Mouse (Mus musculus) ES-Bruce4 (cell line): ENCODE measurements around the gene Trim65. TPM values are rescaled to one million over a fixed set of nuclear protein-coding genes. Genes with fewer than 3 reads are reported as not detected.

Experiments
- H3K27ac ChIP-seq: 2 replicates; pipeline ENCODE4 v1.5.1; 2012; ENCODE audit warnings: low read length, inconsistent platforms; ENCODE audit not compliant: insufficient read depth
- H3K27me3 ChIP-seq: 2 replicates; pipeline ENCODE4 v1.6.1; 2012; ENCODE audit warnings: mild to moderate bottlenecking, low read length, inconsistent platforms; ENCODE audit not compliant: control insufficient read depth, poor library complexity, insufficient read depth, severe bottlenecking
- H3K36me3 ChIP-seq: 2 replicates; pipeline ENCODE4 v1.6.1; 2012; ENCODE audit warnings: inconsistent platforms, mild to moderate bottlenecking, low read length, moderate library complexity; ENCODE audit not compliant: control insufficient read depth, poor library complexity, insufficient read depth, severe bottlenecking
- H3K4me1 ChIP-seq: one replicate; pipeline ENCODE4 v1.8.1; 2011; ENCODE audit warnings: low read length; ENCODE audit not compliant: control insufficient read depth, insufficient read depth
- H3K4me3 ChIP-seq: 2 replicates; pipeline ENCODE4 v1.5.1; 2011; ENCODE audit warnings: low read depth, mild to moderate bottlenecking, low read length
- H3K9ac ChIP-seq: 2 replicates; pipeline ENCODE4 v1.6.1; 2012; ENCODE audit warnings: low read depth, mild to moderate bottlenecking, inconsistent platforms; ENCODE audit not compliant: poor library complexity, severe bottlenecking
- H3K9me3 ChIP-seq: replicated peaks from 2 replicates; pipeline ENCODE4 v1.6.1; 2012; ENCODE audit warnings: mild to moderate bottlenecking, low read length, inconsistent platforms; ENCODE audit not compliant: control insufficient read depth, poor library complexity, insufficient read depth, severe bottlenecking
- CTCF ChIP-seq: IDR thresholded peaks from one replicate; pipeline ENCODE4 v1.8.1; 2011; ENCODE audit warnings: low read depth, low read length
- EP300 ChIP-seq: IDR thresholded peaks from 2 replicates; pipeline ENCODE4 v1.6.1; 2011; ENCODE audit warnings: low read depth, low read length; ENCODE audit not compliant: insufficient read depth
- POLR2A ChIP-seq: IDR thresholded peaks from one replicate; pipeline ENCODE4 v1.8.1; 2011; ENCODE audit warnings: low read length; ENCODE audit not compliant: insufficient read depth
- polyA plus RNA-seq: library from polyadenylated mRNA; stranded (reverse); fragments of >200 nt; gene quantifications from 2 replicates; pipeline ENCODE4 v1.2.4, GENCODE M21; 2011; ENCODE audit warnings: low read depth; ENCODE audit not compliant: missing spikeins, insufficient read depth, insufficient read length

Gene Trim65
- polyA plus RNA-seq = 0.78 and 1.2 TPM in 2 replicates

DNA sequence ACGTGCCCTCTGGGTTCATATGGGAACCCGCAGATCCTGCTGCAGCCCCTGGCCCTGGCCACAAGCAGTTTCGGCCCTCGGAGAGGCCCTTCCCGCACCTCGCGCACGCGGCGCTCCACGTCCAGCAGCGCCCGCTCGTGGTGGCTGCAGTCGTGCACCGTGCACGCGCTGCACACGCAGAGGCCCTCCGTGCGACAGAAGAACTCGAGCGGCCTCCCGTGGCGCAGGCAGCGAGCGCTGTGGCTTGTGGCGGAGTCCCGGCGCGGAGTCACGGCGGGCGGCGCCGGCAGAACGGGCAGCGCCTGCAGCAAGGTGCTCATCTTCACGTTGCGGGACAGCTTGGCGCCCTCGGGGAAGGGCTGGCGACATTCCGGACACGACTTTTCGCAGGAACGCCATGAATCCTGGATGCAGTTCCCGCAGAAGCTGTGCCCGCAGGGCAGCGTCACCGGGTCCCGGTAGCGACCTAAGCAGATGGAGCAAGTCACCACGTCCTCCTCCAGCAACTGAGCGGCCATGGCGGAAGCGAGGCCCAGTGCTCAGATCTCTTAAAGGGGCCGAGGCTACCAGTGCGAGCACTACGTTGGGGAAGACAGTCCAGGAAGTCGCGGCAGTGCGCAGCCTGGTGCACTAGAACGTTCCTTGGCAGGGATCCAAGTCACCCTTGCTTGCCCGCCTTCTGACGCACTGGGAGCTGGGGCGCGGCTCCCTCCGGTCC lies at the start of gene Trim65:
Trim65 (minus strand) TSS at position 641 of the 718 bp plus-strand sequence.
- Histone ChIP-seq H3K4me1 (peaks cover 3% of the 10 kb centered on the region), H3K9me3 (no peaks in the 10 kb centered on the region), H3K27ac (no peak within 1 kb of the TSS), H3K36me3 (peaks cover 11% of the 10 kb centered on the region), H3K9ac (peak within 1 kb of the TSS; percentile 33), H3K27me3 (no peaks in the 10 kb centered on the region), H3K4me3 (peak within 1 kb of the TSS; percentile 55)
- TF ChIP-seq CTCF (peak; percentile 65), POLR2A (no peak), EP300 (peak; percentile 61; the same call in 1 of the 2 replicates)

DNA sequence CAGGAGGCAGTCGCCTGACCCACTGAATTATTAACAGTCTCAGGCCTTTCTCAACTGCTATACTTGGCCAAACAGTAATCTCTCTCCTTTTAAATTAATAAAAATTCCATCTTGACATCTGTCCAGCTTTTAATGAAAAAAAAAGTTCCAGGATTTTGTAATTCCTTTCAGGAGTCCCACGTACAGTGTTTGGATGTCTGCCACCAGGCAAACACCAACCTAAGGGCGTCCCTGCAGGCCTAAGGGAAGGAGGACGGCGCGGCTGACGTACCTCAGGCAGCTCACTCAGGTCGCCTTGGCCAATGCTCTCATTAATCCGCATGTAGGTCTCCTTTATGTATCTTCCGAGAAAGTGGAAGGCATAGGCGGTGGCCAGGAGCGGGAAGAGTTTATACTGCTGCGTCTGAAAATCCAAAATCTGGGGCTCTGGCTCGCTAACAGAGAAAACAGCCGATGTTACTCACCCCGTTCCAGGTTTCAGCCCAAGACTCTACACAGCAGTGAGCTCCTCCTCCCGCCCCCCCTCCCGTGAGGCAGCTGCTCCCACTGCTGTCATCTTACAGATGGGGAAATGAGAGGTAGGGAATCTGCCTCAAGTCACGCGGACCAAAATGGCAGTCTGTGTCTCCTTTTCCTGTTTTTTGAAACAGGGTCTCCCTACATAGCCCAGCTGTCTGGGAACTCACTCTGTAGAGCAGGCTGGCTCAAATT lies 47.6 kb upstream of the Trim65 start:
- peaks cover 2% of the 10 kb centered on the region; the same call in 1 of the 2 replicates for H3K36me3 ChIP-seq
- H3K4me1 ChIP-seq = no peaks in the 10 kb centered on the region

DNA sequence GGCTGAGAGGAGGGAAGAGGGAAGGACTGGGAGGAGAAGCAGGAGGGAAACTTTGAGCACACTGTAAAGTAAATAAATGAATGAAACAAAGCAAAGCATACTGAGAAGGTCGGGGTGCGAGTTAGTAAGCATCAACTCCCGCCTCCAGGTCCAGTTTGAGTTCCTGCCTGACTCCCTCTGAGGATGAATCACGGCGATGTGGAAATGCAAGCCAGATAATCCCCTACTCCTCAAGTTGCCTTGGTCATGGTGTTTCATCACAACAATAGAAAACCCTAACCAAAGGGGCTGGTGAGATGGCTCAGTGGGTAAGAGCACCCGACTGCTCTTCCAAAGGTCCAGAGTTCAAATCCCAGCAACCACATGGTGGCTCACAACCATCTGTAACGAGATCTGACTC lies 45.1 kb upstream of the Trim65 start:
- Histone ChIP-seq H3K36me3 (peaks cover 2% of the 10 kb centered on the region; the same call in 1 of the 2 replicates), H3K4me3 (no peak overlapping the region), H3K9me3 (no peaks in the 10 kb centered on the region), H3K9ac (no peak overlapping the region), H3K4me1 (no peaks in the 10 kb centered on the region), H3K27me3 (no peaks in the 10 kb centered on the region), H3K27ac (no peak overlapping the region)
- no peak for TF ChIP-seq EP300
- no peak for TF ChIP-seq POLR2A
- no peak for TF ChIP-seq CTCF

More for the DNA sequence above, 47.6 kb upstream of the Trim65 start:
- Histone ChIP-seq H3K4me3 (no peak overlapping the region), H3K27me3 (no peaks in the 10 kb centered on the region), H3K27ac (no peak overlapping the region), H3K9me3 (no peaks in the 10 kb centered on the region), H3K9ac (no peak overlapping the region)
- no peak for TF ChIP-seq POLR2A
- TF ChIP-seq CTCF = no peak
- no peak for TF ChIP-seq EP300

DNA sequence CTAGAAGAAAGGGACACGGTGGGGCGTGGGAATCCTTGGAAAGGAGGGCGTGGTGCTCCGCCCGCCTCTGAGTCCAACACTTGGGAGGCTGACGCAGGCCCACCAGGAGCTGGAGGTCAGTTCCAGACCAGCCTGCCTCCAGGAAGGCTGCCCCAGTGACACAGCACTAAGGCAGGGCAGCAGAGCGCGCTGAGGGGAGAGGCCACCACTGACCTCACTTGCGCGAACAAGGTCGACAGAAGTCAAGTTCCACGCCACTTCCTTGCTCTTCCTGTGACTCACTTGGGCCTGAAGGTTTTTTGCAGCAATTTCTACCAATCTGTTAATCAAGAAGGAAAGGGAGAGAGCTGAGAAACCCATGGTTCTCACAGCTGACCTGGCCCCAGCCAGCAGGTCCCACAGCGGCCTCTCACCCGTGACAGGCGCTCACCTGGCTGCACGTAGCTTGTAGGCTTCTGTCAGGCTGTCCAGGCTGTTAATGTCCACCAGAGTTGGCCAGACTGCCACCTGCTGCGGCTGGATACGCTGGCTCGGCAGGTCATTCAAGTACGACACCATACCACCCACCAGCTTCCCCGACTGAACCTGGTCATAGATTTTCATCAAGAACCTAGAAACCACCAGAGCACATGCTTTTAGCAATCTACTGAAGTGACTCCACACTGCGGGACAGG lies 44.0 kb upstream of the Trim65 start:
- Histone ChIP-seq H3K4me3 (no peak overlapping the region), H3K9me3 (no peaks in the 10 kb centered on the region), H3K27ac (no peak overlapping the region), H3K4me1 (no peaks in the 10 kb centered on the region), H3K9ac (no peak overlapping the region), H3K27me3 (no peaks in the 10 kb centered on the region), H3K36me3 (peaks cover 2% of the 10 kb centered on the region; the same call in 1 of the 2 replicates)
- TF ChIP-seq POLR2A = no peak

DNA sequence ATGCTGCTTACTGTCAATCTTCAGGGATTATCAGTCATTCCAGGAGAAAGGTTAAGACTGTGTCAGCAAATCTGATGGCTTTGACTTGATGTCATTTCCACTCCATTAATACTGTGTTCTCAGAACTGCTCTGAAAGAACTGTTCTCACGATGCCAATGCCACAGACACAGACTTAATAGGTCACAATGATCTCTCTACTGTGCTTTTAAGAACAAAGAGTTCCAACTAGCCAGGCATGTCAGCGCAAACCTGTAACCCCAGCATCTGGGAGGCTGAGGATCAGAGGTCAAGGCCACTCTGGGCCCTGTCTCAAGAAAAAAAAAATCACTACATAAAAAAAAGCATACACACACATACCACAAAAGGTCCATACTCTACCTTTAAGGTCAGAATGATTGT lies 41.0 kb upstream of the Trim65 start:
- no peak overlapping the region for H3K9ac ChIP-seq
- no peaks in the 10 kb centered on the region for H3K27me3 ChIP-seq
- no peak overlapping the region for H3K4me3 ChIP-seq
- peaks cover 2% of the 10 kb centered on the region; the same call in 1 of the 2 replicates for H3K36me3 ChIP-seq
- H3K4me1 ChIP-seq = no peaks in the 10 kb centered on the region
- no peak overlapping the region for H3K27ac ChIP-seq
- no peak for TF ChIP-seq POLR2A
- TF ChIP-seq CTCF = no peak
- no peak for TF ChIP-seq EP300
- H3K9me3 ChIP-seq = no peaks in the 10 kb centered on the region
